Mouse (Mus musculus) splenic B cell, adult 2 months (primary cell): ENCODE results near the gene Slc22a2.

Source experiments
- DNase-seq: peaks from one replicate; pipeline ENCODE4 v3.0.0-alpha.2; 2011; ENCODE audit warnings: low read depth, low spot score
- H3K27me3 ChIP-seq: 2 replicates; pipeline ENCODE4 v1.6.1; 2012; ENCODE audit warnings: mild to moderate bottlenecking, low read length, moderate library complexity, mixed read lengths; ENCODE audit not compliant: control insufficient read depth, poor library complexity, insufficient read depth, severe bottlenecking
- H3K36me3 ChIP-seq: 2 replicates; pipeline ENCODE4 v1.6.1; 2012; ENCODE audit warnings: mild to moderate bottlenecking, low read length, moderate library complexity, mixed read lengths; ENCODE audit not compliant: control insufficient read depth, poor library complexity, insufficient read depth, severe bottlenecking

Gene Slc22a2

GRCm38 (mm10) chr17:12606634-12607033 lies 22.7 kb downstream of the Slc22a2 start:
- H3K27me3 ChIP-seq: no peaks in the 10 kb centered on the region
- H3K36me3 ChIP-seq: no peaks in the 10 kb centered on the region
- no peak for DNase-seq

GRCm38 (mm10) chr17:12607202-12607601 lies 23.3 kb downstream of the Slc22a2 start:
- Histone ChIP-seq H3K27me3 (no peaks in the 10 kb centered on the region), H3K36me3 (no peaks in the 10 kb centered on the region)
- no peak for DNase-seq

GRCm38 (mm10) chr17:12614511-12615385 lies 30.8 kb downstream of the Slc22a2 start:
- Histone ChIP-seq H3K27me3 (no peaks in the 10 kb centered on the region), H3K36me3 (no peaks in the 10 kb centered on the region)
- DNase-seq: no peak

GRCm38 (mm10) chr17:12615429-12615828 lies 31.5 kb downstream of the Slc22a2 start:
- DNase-seq: no peak
- no peaks in the 10 kb centered on the region for H3K27me3 ChIP-seq
- H3K36me3 ChIP-seq: no peaks in the 10 kb centered on the region

GRCm38 (mm10) chr17:12619641-12620040 lies 35.7 kb downstream of the Slc22a2 start:
- H3K27me3 ChIP-seq: no peaks in the 10 kb centered on the region
- no peak for DNase-seq
- H3K36me3 ChIP-seq: no peaks in the 10 kb centered on the region

GRCm38 (mm10) chr17:12627983-12628382 lies 44.1 kb downstream of the Slc22a2 start:
- Histone ChIP-seq H3K27me3 (no peaks in the 10 kb centered on the region), H3K36me3 (no peaks in the 10 kb centered on the region)
- no peak for DNase-seq

GRCm38 (mm10) chr17:12630976-12631730 lies 47.2 kb downstream of the Slc22a2 start:
- Histone ChIP-seq H3K27me3 (no peaks in the 10 kb centered on the region), H3K36me3 (no peaks in the 10 kb centered on the region)
- DNase-seq: no peak

- DNase-seq: no peak
- H3K36me3 ChIP-seq: no peaks in the 10 kb centered on the region
- no peaks in the 10 kb centered on the region for H3K27me3 ChIP-seq
These were observed 48.1 kb downstream of the Slc22a2 start for GRCm38 (mm10) chr17:12631771-12632600.

GRCm38 (mm10) chr17:12634814-12635213 lies 50.9 kb downstream of the Slc22a2 start:
- H3K27me3 ChIP-seq: no peaks in the 10 kb centered on the region
- no peak for DNase-seq
- no peaks in the 10 kb centered on the region for H3K36me3 ChIP-seq

GRCm38 (mm10) chr17:12639585-12639984 lies 55.7 kb downstream of the Slc22a2 start:
- H3K36me3 ChIP-seq: no peaks in the 10 kb centered on the region
- H3K27me3 ChIP-seq: no peaks in the 10 kb centered on the region
- no peak for DNase-seq

- no peak for DNase-seq
- no peaks in the 10 kb centered on the region for H3K27me3 ChIP-seq
- H3K36me3 ChIP-seq: no peaks in the 10 kb centered on the region
These were observed 57.2 kb downstream of the Slc22a2 start for GRCm38 (mm10) chr17:12641087-12641486.

- Histone ChIP-seq H3K36me3 (no peaks in the 10 kb centered on the region), H3K27me3 (no peaks in the 10 kb centered on the region; the same call in 1 of the 2 replicates)
- DNase-seq: no peak
These were observed 61.5 kb downstream of the Slc22a2 start for GRCm38 (mm10) chr17:12645461-12645860.

GRCm38 (mm10) chr17:12652604-12653003 lies 68.7 kb downstream of the Slc22a2 start:
- Histone ChIP-seq H3K36me3 (no peaks in the 10 kb centered on the region), H3K27me3 (no peaks in the 10 kb centered on the region; the same call in 1 of the 2 replicates)
- no peak for DNase-seq

GRCm38 (mm10) chr17:12654061-12654460 lies 70.1 kb downstream of the Slc22a2 start:
- H3K27me3 ChIP-seq: no peaks in the 10 kb centered on the region; the same call in 1 of the 2 replicates
- DNase-seq: no peak

More at GRCm38 (mm10) chr17:12654061-12654460, 70.1 kb downstream of the Slc22a2 start:
- no peaks in the 10 kb centered on the region for H3K36me3 ChIP-seq
